Mouse (Mus musculus): Measurements from ENCODE around the gene Pomp. TPM values are rescaled to one million over a fixed set of nuclear protein-coding genes. Genes with fewer than 3 reads are reported as not detected.
A peak's percentile ranks its signal among the peaks of the same experiment; 100 is the strongest.

Pomp gene
- total RNA-seq, 2 experiments from 2014 or later = 140 to 145 TPM

GRCm38 (mm10) chr5:147847361-147847760, 12.9 kb upstream of the Pomp start:
- intact Hi-C loops (cut with DNase I; ENCODE audit: low total_unique reads) = loop anchor here (5.0 kb wide), 1 partner anchor 260 kb away; no protein-coding TSS in a partner anchor
- DNase-seq = no peak

- intact Hi-C loops (cut with DNase I; ENCODE audit: low total_unique reads) = loop anchor here (5.0 kb wide), 1 partner anchor 261 kb away; no protein-coding TSS in a partner anchor
These were observed 11.9 kb upstream of the Pomp start for GRCm38 (mm10) chr5:147848164-147848863.

GRCm38 (mm10) chr5:147850194-147850593, 10.1 kb upstream of the Pomp start:
- DNase-seq = no peak
- intact Hi-C loops (cut with DNase I; ENCODE audit: low total_unique reads) = no loop called here

More at GRCm38 (mm10) chr5:147848164-147848863, 11.9 kb upstream of the Pomp start:
- DNase-seq = peak; percentile 53

DNA sequence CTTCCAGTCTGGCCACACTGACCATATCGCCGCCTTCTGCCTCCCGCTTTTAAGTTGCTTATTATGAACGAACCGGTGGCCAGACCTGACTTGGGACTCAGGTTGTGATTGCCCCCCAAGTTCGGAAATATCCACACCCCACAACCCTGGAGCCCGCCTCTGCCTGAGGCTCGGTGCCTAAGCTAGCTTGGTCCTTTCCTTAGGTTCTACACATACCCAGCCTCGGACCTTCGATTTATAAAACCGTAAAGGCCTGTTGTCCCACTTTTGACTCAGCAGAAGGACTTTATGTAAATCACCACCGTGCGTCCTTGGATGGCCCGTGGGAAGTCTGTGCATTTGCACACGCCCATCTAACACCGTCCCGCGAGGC, 199 bp upstream of the Pomp start:
- intact Hi-C loops (cut with DNase I; ENCODE audit: low total_unique reads) = no loop called here
- DNase-seq = no peak

DNA sequence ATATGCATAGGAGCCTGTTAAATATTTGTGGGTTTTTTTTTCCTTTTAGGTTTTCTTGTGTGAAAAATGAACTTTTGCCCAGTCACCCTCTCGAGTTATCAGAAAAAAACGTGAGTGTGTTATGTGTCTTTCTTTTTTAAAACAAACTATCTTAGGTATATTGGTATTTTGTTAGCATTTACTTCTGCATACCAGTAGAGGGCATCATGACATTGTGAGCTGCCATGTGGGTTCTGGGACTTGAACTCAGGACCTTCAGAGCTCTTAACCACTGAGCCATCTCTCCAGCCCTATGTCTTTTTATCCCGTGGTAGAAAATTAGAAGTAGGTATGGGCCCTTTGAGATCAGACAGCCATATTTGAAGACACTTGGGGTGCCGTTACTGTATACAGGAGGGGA, 8.4 kb downstream of the Pomp start:
- no peak for DNase-seq
- intact Hi-C loops (cut with DNase I; ENCODE audit: low total_unique reads) = no loop called here

GRCm38 (mm10) chr5:147869568-147869967, 9.3 kb downstream of the Pomp start:
- intact Hi-C loops (cut with DNase I; ENCODE audit: low total_unique reads) = no loop called here
- no peak for DNase-seq

DNA sequence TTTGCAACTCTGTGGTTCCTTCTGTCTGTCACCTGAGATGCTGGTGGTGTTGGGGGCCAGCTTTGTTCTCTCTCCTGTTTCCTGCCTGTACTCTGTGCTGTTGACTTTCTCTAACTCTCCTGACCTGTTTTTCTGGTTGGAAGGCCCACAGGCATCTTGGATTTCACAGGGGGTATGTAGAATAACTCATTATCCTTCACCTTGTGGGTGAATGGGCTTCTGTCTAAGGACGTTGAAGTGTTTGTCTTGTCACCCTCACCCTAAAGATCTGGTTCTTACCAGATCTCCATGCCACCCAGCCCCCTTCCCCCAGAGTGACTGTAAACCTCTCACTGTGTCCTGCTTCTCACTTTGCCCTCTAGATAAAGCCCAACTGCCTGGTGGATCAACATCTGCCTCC, 10.0 kb downstream of the Pomp start:
- intact Hi-C loops (cut with DNase I; ENCODE audit: low total_unique reads) = no loop called here
- no peak for DNase-seq

- intact Hi-C loops (cut with DNase I; ENCODE audit: low total_unique reads) = no loop called here
- no peak for DNase-seq
These were observed 11.0 kb downstream of the Pomp start for GRCm38 (mm10) chr5:147871091-147871820.

DNA sequence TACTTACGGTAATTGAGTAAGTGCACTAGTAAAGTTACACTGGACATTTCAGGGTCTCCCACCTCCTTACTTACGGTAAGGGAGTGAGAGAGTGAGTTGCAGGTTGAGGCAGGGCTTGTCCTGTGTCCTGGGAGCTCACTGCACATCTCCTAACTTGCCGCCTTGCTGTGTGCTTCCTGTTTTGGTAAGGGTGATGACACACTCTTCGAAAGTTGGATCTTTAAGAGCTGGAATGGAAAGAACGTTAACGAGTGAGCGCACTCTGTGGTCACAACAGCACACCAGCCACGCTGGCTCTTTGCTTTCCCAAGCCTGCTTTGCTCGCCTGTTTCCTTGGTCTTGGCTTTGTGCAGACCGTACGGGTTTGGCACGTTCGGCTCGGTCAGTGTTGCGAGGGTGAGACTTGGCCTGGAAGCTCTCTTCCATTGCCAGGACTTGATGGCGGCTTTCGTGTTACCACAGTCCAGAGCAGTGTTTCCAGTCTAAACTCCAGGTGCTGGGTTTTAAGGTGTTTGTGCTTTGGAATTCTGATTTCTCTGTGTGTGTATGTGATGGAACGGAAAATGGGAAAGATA, 14.3 kb downstream of the Pomp start:
- no peak for DNase-seq
- intact Hi-C loops (cut with DNase I; ENCODE audit: low total_unique reads) = no loop called here

- intact Hi-C loops (cut with DNase I; ENCODE audit: low total_unique reads) = no loop called here
- DNase-seq = no peak
These were observed 14.9 kb downstream of the Pomp start for GRCm38 (mm10) chr5:147875210-147875609.

- DNase-seq = no peak
- intact Hi-C loops (cut with DNase I; ENCODE audit: low total_unique reads) = no loop called here
These were observed 17.3 kb downstream of the Pomp start for GRCm38 (mm10) chr5:147877520-147877919.

DNA sequence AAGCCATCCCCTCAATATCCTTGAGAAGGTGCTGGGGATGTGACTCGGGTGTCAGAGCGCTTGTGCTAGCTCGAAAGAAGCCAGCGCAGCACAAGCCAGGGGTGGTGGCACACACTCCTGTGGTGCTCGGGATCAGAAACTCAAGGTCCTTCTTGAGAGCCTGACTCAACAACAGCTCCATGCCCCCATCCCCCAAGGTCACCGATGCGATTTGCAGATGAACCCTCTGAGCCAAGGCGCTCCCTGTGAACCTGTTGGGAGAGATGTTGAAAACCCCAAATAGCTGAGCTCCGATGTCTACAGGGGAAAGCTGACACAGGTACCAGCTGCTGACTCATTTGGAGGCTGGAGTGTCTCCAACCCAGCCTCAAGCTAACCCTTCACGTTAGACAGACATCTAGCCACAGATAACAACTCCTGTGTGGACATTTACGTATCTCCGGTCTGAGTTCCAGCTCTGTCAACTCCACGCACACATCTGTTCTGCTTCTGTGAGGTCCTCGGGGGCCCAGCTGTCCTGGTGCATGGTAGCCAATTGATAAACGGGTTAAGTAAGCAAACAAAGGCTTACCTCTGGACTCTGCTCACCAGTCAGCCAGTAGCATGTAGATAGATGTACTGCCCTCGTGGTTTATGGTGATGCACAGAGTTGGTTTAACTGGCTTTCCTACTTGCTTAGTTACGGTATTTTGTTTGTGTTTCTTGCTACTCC, 19.9 kb downstream of the Pomp start:
- no peak for DNase-seq

GRCm38 (mm10) chr5:147883581-147883980, 23.3 kb downstream of the Pomp start:
- intact Hi-C loops (cut with DNase I; ENCODE audit: low total_unique reads) = no loop called here
- DNase-seq = no peak

More for the DNA sequence above, 19.9 kb downstream of the Pomp start:
- intact Hi-C loops (cut with DNase I; ENCODE audit: low total_unique reads) = no loop called here

DNA sequence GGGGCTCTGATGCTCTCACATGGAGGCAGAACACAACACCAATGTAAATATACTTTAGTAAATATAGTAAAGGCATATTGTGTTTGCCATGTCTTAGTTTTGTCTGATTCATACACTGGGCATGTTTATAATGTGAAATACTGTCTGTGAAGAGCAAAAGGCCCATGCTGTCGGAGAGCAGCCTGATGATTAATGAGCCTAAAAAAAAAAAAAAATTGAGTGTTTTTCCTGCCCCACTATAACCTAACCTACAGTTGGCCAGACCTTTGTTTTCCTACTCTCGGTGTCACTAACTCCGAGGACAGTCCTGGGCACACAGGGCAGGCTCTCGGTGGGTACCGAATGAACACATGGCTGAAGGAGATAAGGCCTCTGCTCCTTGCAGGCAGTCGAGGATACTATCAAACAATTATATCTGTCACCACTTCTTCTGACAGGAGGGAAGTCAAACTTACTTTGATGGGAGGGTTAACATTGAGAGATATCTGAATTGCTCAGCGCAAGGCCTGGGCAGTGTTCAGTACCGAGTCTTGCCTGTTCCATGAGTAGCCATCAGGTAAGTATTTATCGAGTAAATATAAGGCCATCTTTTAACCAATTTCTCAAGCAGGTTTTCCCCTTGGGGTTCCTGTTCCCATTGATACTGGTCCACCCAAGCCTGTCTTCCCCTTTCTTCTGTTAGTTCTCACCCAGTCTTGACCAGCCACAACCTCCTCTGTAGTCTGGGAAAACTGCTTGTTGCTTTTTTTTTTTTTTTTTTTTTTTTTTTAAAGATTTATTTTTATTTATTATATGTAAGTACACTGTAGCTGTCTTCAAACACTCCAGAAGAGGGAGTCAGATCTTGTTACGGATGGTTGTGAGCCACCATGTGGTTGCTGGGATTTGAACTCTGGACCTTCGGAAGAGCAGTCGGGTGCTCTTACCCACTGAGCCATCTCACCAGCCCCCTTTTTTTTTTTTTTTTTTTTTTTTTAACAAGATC, 28.3 kb downstream of the Pomp start:
- intact Hi-C loops (cut with DNase I; ENCODE audit: low total_unique reads) = no loop called here
- DNase-seq = no peak

DNA sequence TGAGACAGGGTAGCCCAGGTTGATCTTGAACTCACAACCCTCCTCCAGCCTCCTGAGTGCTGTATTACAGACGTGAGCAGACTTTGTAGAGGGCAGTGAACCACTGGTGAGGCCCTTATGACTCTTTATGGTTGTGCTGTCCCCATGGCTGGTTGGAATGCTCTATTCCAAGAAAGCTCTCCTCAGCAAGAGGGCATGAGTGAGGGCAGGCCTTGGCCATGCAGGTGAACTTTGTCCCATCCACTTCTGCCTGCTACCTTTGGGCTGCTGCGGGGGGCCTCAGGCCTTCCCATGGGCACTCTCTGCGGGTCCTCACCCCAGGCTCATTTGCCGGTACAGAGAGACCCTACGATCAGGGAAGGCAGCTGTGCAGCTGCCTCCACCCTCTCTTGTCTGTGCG, 32.5 kb downstream of the Pomp start:
- intact Hi-C loops (cut with DNase I; ENCODE audit: low total_unique reads) = no loop called here
- DNase-seq = no peak

DNA sequence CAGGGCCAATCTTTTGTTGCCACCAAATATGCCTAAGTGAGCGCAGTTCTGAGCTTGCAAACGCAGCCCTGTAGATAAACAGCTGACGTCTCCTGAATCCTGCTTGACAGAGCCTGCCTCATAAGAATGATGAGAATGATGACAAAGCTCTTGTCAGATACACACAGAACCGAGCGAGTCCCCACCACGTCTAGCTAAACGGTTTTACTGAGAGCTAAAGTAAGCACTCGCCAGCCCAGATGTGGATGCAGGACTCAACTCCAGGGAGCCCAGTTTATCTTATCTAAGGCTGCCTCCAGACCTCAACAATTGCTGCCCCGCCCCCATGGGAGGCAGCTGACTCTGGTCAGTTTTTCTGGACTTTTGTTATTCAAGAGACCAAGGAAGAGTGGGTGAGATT, 32.9 kb downstream of the Pomp start:
- intact Hi-C loops (cut with DNase I; ENCODE audit: low total_unique reads) = no loop called here
- no peak for DNase-seq

- DNase-seq = no peak
- intact Hi-C loops (cut with DNase I; ENCODE audit: low total_unique reads) = no loop called here
These were observed 33.6 kb downstream of the Pomp start for GRCm38 (mm10) chr5:147893766-147894454.

DNA sequence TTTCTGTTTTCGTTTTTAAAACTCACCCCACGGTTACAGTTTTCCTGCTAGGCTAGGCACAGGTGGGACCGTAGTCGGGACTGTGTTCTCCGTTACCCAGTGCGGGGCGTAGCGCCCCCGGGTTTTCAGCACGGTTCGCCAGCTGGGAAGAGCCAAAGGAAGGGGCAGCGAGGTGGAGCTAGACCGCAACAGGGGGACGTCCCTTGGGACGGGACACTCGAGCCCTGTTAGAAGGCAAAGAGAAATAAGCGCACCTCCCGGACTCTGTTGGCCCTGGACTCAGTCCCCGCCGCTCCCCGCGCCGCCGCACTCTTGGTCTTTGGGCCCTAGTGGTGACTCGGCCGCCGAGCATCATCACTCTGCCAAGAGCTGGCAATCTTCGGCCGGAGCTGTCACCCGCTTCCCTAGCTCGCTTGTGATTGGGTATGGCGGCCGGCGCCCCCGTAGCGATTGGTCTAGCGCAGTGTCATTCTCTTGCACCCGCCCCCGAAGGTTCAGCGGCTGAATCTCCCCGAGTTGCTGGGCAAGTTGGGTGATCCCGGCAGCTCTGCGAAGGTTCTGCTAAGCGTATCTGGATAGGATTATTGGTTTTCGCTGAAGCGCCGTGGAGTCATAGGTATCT, 34.3 kb downstream of the Pomp start, which contains the start of gene Slc46a3:
Slc46a3 (minus strand) TSS at position 361 of the 622 bp plus-strand sequence.
- peak; percentile 93 for DNase-seq
- intact Hi-C loops (cut with DNase I; ENCODE audit: low total_unique reads) = no loop called here

Data from gastrocnemius, postnatal 14 days (tissue).